Mouse (Mus musculus): ENCODE results near the gene Hmgcr.

GRCm38 (mm10) chr13:96681088-96681620, 10.4 kb upstream of the Hmgcr start:
- no peak for TF ChIP-seq CTCF (IDR thresholded peaks at IDR 0.05; ENCODE audit: low read depth)
- no peak for TF ChIP-seq EP300 (IDR thresholded peaks at IDR 0.05; ENCODE audit: low read depth)
